Mouse (Mus musculus) C2C12 (cell line): ENCODE data around the gene Spaca4. TPM values are rescaled to one million over a fixed set of nuclear protein-coding genes. Genes with fewer than 3 reads are reported as not detected.

Experiments used
- H3K27me3 ChIP-seq: one replicate; pipeline ENCODE4 v1.6.1; 2011; ENCODE audit not compliant: control insufficient read depth, insufficient read depth, insufficient read length
- H3K36me3 ChIP-seq: one replicate; pipeline ENCODE4 v1.6.1; 2011; ENCODE audit not compliant: control insufficient read depth, insufficient read depth
- H3K4me3 ChIP-seq: one replicate; pipeline ENCODE4 v1.5.1; 2011; ENCODE audit warnings: mild to moderate bottlenecking, control low read depth; ENCODE audit not compliant: poor library complexity, insufficient read depth, severe bottlenecking
- H3K79me2 ChIP-seq: one replicate; pipeline ENCODE4 v1.6.1; 2011; ENCODE audit not compliant: control insufficient read depth, insufficient read depth
- H3K79me3 ChIP-seq: one replicate; pipeline ENCODE4 v1.6.1; 2011; ENCODE audit warnings: low read depth, control low read depth
- H3ac ChIP-seq: one replicate; pipeline ENCODE3; 2011; ENCODE audit warnings: low read depth; ENCODE audit not compliant: control insufficient read depth, insufficient read length
- CEBPB ChIP-seq: IDR thresholded peaks from one replicate; pipeline ENCODE4 v1.6.1; 2011; ENCODE audit warnings: low read depth, mild to moderate bottlenecking, control low read depth, moderate library complexity
- CTCF ChIP-seq: IDR thresholded peaks from one replicate; pipeline ENCODE4 v1.5.1; 2011; ENCODE audit not compliant: control insufficient read depth, insufficient read depth, insufficient read length
- FOSL1 ChIP-seq: IDR thresholded peaks from one replicate; pipeline ENCODE4 v1.8.0; 2011; ENCODE audit warnings: mild to moderate bottlenecking, low read length; ENCODE audit not compliant: poor library complexity, insufficient read depth, severe bottlenecking
- MAX ChIP-seq: IDR thresholded peaks from one replicate; pipeline ENCODE4 v1.6.1; 2011; ENCODE audit warnings: mild to moderate bottlenecking, control low read depth
- MYOD1 ChIP-seq: IDR thresholded peaks from one replicate; pipeline ENCODE4 v1.6.1; 2011; ENCODE audit warnings: low read depth; ENCODE audit not compliant: control insufficient read depth, insufficient read length
- MYOG ChIP-seq: IDR thresholded peaks from one replicate; pipeline ENCODE4 v1.6.1; 2011; ENCODE audit not compliant: control insufficient read depth, insufficient read length; ENCODE audit errors: extremely low read depth
- USF1 ChIP-seq: IDR thresholded peaks from one replicate; pipeline ENCODE4 v1.6.1; 2011; ENCODE audit warnings: low read depth, mild to moderate bottlenecking, control low read depth, moderate library complexity
- polyA plus RNA-seq: library from polyadenylated mRNA; unstranded; fragments of >200 nt; fragmentation: generic; extraction: Trizol; gene quantifications from one replicate; pipeline ENCODE4 v1.2.1, GENCODE M21; 2012; ENCODE audit warnings: missing spikeins

Gene Spaca4
- polyA plus RNA-seq, 1 experiment = 0.33 TPM

GRCm38 (mm10) chr7:45693921-45694591 is 31.6 kb downstream of the Spaca4 start, which contains the start of gene Sec1:
Gene Sec1 (minus strand): TSS chr7:45694402.
- H3K4me3 ChIP-seq = no peak within 1 kb of the TSS

GRCm38 (mm10) chr7:45692364-45692763 is 33.2 kb downstream of the Spaca4 start:
- Histone ChIP-seq H3K4me3 (no peak overlapping the region), H3ac (no peak overlapping the region), H3K79me3 (no peaks in the 10 kb centered on the region), H3K27me3 (no peaks in the 10 kb centered on the region), H3K36me3 (no peaks in the 10 kb centered on the region), H3K79me2 (no peaks in the 10 kb centered on the region)
- TF ChIP-seq MAX (no peak), MYOD1 (no peak), CTCF (no peak)

More at GRCm38 (mm10) chr7:45693921-45694591, 31.6 kb downstream of the Spaca4 start, which contains the start of gene Sec1:
- TF ChIP-seq FOSL1 (no peak), CTCF (no peak), MAX (no peak), MYOG (no peak), MYOD1 (no peak), CEBPB (no peak), USF1 (no peak)
- no peaks in the 10 kb centered on the region for H3K79me3 ChIP-seq
- H3K36me3 ChIP-seq = no peaks in the 10 kb centered on the region
- H3K79me2 ChIP-seq = no peaks in the 10 kb centered on the region
- H3ac ChIP-seq = no peak within 1 kb of the TSS
- no peaks in the 10 kb centered on the region for H3K27me3 ChIP-seq

GRCm38 (mm10) chr7:45689800-45690199 is 35.8 kb downstream of the Spaca4 start:
- no peaks in the 10 kb centered on the region for H3K79me2 ChIP-seq
- H3K27me3 ChIP-seq = no peaks in the 10 kb centered on the region
- H3K79me3 ChIP-seq = no peaks in the 10 kb centered on the region
- H3ac ChIP-seq = no peak overlapping the region
- no peaks in the 10 kb centered on the region for H3K36me3 ChIP-seq
- no peak overlapping the region for H3K4me3 ChIP-seq
- TF ChIP-seq MAX (no peak), CEBPB (no peak), USF1 (no peak), CTCF (no peak), FOSL1 (no peak), MYOG (no peak)

GRCm38 (mm10) chr7:45689099-45689498 is 36.5 kb downstream of the Spaca4 start:
- no peaks in the 10 kb centered on the region for H3K27me3 ChIP-seq
- no peak for TF ChIP-seq CEBPB
- no peak for TF ChIP-seq MAX
- TF ChIP-seq MYOD1 = no peak
- TF ChIP-seq USF1 = no peak
- no peak for TF ChIP-seq MYOG
- no peak for TF ChIP-seq FOSL1
- no peak for TF ChIP-seq CTCF

GRCm38 (mm10) chr7:45686841-45687240 is 38.8 kb downstream of the Spaca4 start:
- H3ac ChIP-seq = no peak overlapping the region
- no peaks in the 10 kb centered on the region for H3K27me3 ChIP-seq
- no peaks in the 10 kb centered on the region for H3K36me3 ChIP-seq
- H3K79me2 ChIP-seq = no peaks in the 10 kb centered on the region
- no peaks in the 10 kb centered on the region for H3K79me3 ChIP-seq
- no peak for TF ChIP-seq MYOD1
- TF ChIP-seq USF1 = no peak
- no peak for TF ChIP-seq CTCF
- TF ChIP-seq FOSL1 = no peak
- TF ChIP-seq CEBPB = no peak
- H3K4me3 ChIP-seq = no peak overlapping the region

More at GRCm38 (mm10) chr7:45689099-45689498, 36.5 kb downstream of the Spaca4 start:
- Histone ChIP-seq H3ac (no peak overlapping the region), H3K79me2 (no peaks in the 10 kb centered on the region), H3K4me3 (no peak overlapping the region), H3K36me3 (no peaks in the 10 kb centered on the region), H3K79me3 (no peaks in the 10 kb centered on the region)

- TF ChIP-seq CTCF (no peak), MYOD1 (no peak), MAX (no peak), FOSL1 (no peak), USF1 (no peak), CEBPB (no peak), MYOG (no peak)
- Histone ChIP-seq H3K36me3 (no peaks in the 10 kb centered on the region), H3ac (no peak overlapping the region), H3K79me2 (no peaks in the 10 kb centered on the region), H3K27me3 (no peaks in the 10 kb centered on the region), H3K79me3 (no peaks in the 10 kb centered on the region), H3K4me3 (no peak overlapping the region)
Measured at GRCm38 (mm10) chr7:45685811-45686210, 39.8 kb downstream of the Spaca4 start.
